Mouse (Mus musculus) thymus, adult 2 months (tissue): ENCODE measurements around the gene Abcg8. TPM values are rescaled to one million over a fixed set of nuclear protein-coding genes. Genes with fewer than 3 reads are reported as not detected.

ENCODE experiments used
- DNase-seq: peaks from one replicate; pipeline ENCODE4 v3.0.0; 2021
- H3K27ac ChIP-seq: fragments of 200-500 bp; 2 replicates; pipeline ENCODE4 v1.5.1; 2012; ENCODE audit warnings: low read length, control low read depth; ENCODE audit not compliant: control insufficient read depth, insufficient read depth
- H3K27me3 ChIP-seq: fragments of 200-500 bp; 2 replicates; pipeline ENCODE4 v1.6.1; 2012; ENCODE audit warnings: mild to moderate bottlenecking, low read length, moderate library complexity, mixed read lengths; ENCODE audit not compliant: control insufficient read depth, insufficient read depth
- H3K36me3 ChIP-seq: fragments of 200-500 bp; 2 replicates; pipeline ENCODE4 v1.6.1; 2012; ENCODE audit warnings: mild to moderate bottlenecking, low read length, moderate library complexity; ENCODE audit not compliant: control insufficient read depth, insufficient read depth
- H3K4me1 ChIP-seq: fragments of 200-500 bp; replicated peaks from 2 replicates; pipeline ENCODE4 v1.6.1; 2012; ENCODE audit warnings: low read length; ENCODE audit not compliant: control insufficient read depth, insufficient read depth
- H3K4me3 ChIP-seq: fragments of 200-500 bp; 2 replicates; pipeline ENCODE4 v1.5.1; 2012; ENCODE audit warnings: mild to moderate bottlenecking, low read length, control low read depth, moderate library complexity; ENCODE audit not compliant: control insufficient read depth, insufficient read depth
- CTCF ChIP-seq: fragments of 200-500 bp; IDR thresholded peaks from 2 replicates; pipeline ENCODE4 v1.5.1; 2012; ENCODE audit warnings: mild to moderate bottlenecking, control low read depth, low read length, moderate library complexity, borderline replicate concordance; ENCODE audit not compliant: control insufficient read depth, poor library complexity, insufficient read depth; ENCODE audit errors: extremely low read depth
- POLR2A ChIP-seq: fragments of 200-500 bp; IDR thresholded peaks from 2 replicates; pipeline ENCODE4 v1.6.1; 2012; ENCODE audit warnings: mild to moderate bottlenecking, low read length, control low read depth, moderate library complexity; ENCODE audit not compliant: control insufficient read depth, poor library complexity, insufficient read depth; ENCODE audit errors: extremely low read depth
- WGBS: fragments of 180-500 bp; shearing (Covaris S2); methylation state at CpG from one replicate; pipeline ENCODE4 v1.1.7; 2018; 5-methylcytosine and 5-hydroxymethylcytosine counted together
- polyA plus RNA-seq: library from polyadenylated mRNA; depleted of rRNA; stranded (reverse); fragments of >200 nt; gene quantifications from 2 replicates; pipeline ENCODE4 v1.2.3, GENCODE M21; 2012; rRNA removed

The Abcg8 gene
- 0.65 and 0.74 TPM in 2 replicates for polyA plus RNA-seq

DNA sequence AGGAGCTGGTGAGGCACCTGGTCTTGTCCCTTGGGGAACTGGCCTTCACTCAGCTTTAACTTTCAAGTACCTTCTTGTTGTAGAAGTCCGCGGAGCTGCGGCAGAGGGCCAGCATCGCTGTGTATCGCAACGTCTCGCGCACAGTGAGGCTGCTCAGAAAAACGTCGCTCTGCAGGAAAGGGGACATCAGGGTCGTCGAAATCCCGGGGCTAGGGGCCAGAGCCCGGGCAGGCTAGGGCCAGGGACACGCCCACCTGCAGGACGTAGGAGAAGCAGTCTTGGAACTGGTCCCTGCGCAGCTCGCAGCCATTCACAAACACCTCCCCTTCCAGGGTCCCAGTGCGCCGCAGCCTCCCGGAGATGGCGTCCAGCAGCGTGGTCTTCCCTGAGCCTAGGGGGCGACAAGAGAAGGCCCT, at the start of gene Abcg8:
TSS of gene Abcg8 (plus strand) at position 352 of the 416 bp plus-strand sequence.
- WGBS = 10% methylated on average over 24 of the region's 24 CpGs
- Histone ChIP-seq H3K36me3 (no peaks in the 10 kb centered on the region), H3K27ac (no peak within 1 kb of the TSS), H3K4me3 (no peak within 1 kb of the TSS), H3K4me1 (no peaks in the 10 kb centered on the region), H3K27me3 (peaks cover 6% of the 10 kb centered on the region)
- DNase-seq = no peak
- TF ChIP-seq CTCF (no peak), POLR2A (no peak)

DNA sequence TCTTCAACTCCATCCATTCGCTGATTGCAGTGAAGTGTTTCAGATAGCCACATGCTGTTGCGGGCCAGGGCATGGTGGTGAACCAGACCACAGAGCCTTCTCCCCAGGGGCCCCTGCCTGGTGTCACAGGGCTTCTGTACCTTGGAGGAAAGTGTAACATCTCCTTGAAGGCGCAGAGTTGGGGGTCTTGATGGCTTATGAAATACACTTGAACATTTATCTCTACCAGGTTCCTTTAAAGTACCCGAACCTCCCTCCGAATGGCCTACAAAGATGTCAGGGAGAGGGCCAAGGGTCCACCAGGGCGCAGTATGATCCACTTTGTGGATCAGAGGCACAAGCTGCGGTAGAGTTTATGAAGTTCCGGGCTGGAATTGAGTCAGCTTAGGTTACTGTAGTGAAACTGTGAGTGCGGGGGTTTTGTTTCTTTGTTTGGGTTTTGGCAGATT, 49.2 kb upstream of the Abcg8 start:
- no peak overlapping the region for H3K4me3 ChIP-seq
- TF ChIP-seq POLR2A = no peak
- TF ChIP-seq CTCF = no peak
- 73% methylated on average over 9 of the region's 9 CpGs for WGBS
- no peak for DNase-seq
- H3K27me3 ChIP-seq = no peaks in the 10 kb centered on the region
- H3K4me1 ChIP-seq = peaks cover 3% of the 10 kb centered on the region; the same call in 1 of the 2 replicates
- H3K36me3 ChIP-seq = no peaks in the 10 kb centered on the region
- no peak overlapping the region for H3K27ac ChIP-seq

DNA sequence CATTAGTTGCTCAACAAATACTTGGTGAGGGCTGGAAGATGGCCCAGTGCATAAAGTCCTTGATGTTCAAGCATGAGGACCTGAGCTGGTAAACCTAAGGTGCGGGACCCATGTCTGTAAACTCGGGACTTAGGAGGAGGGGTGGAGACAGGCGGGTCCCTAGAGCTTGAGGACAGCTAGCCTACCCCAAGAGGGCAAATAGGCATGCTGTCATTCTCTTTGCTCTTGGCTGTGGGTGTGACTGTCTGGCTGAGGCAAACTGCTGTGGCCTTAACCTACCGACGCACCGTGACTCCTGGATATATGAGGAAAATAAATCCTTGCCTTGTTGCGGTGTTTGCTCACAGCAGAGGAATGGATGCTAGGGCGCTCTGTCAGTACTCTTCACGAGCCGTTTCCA, 48.4 kb upstream of the Abcg8 start:
- H3K4me3 ChIP-seq = no peak overlapping the region
- no peaks in the 10 kb centered on the region for H3K27me3 ChIP-seq
- TF ChIP-seq POLR2A (no peak), CTCF (no peak)
- peaks cover 8% of the 10 kb centered on the region; the same call in 1 of the 2 replicates for H3K4me1 ChIP-seq
- 95% methylated on average over 10 of the region's 10 CpGs for WGBS
- H3K27ac ChIP-seq = no peak overlapping the region
- no peak for DNase-seq
- no peaks in the 10 kb centered on the region for H3K36me3 ChIP-seq

DNA sequence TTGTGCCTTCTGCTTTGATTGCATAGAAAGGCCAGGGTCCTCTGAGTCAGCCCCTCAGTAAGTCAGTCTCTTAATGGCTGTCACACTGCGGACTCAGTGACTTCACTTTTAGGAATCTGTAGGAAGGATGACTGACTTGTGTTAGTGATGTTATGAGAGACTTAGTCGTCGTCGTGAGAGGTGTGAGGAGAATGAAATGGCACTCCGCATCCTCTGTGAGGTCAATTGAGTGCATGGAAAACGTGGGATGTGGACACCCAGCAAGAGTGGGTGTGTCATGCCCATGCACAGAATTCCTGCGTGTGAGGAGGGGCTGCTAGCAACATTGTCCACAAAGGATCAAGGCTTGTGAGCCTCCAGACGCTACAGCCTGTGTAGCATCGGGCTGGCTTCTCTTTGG, 47.5 kb upstream of the Abcg8 start:
- DNase-seq = no peak
- Histone ChIP-seq H3K4me1 (peaks cover 14% of the 10 kb centered on the region), H3K4me3 (no peak overlapping the region), H3K36me3 (no peaks in the 10 kb centered on the region), H3K27ac (no peak overlapping the region), H3K27me3 (no peaks in the 10 kb centered on the region)
- WGBS = 95% methylated on average over 9 of the region's 9 CpGs
- TF ChIP-seq CTCF (no peak), POLR2A (no peak)

- 16% methylated on average over 6 of the region's 6 CpGs for WGBS
- TF ChIP-seq CTCF (no peak), POLR2A (no peak)
- H3K36me3 ChIP-seq = no peaks in the 10 kb centered on the region
- H3K27me3 ChIP-seq = no peaks in the 10 kb centered on the region
- no peak overlapping the region for H3K27ac ChIP-seq
- H3K4me1 ChIP-seq = peaks cover 17% of the 10 kb centered on the region
- DNase-seq = no peak
- H3K4me3 ChIP-seq = no peak overlapping the region
These were observed 44.3 kb upstream of the Abcg8 start for GRCm38 (mm10) chr17:84631836-84632235.

DNA sequence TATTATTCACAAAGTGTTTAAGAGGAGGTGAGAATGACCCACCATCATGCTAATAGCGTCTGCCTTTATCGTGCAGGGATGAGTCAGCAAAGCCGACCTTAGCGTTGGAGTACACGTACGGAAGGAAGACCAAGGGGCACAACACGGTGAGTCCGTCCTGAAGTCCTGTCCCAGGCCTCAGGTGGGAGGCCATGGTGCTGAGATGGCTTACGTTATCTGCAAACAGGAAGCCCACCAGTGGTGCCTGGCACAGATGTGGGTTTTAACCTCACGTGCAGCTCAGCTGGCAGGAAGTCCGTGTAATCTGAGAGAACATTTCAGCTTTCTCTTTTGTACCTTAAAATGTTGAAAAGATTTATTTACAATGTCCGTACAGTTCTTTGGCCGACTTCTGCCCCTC, 42.7 kb upstream of the Abcg8 start:
- Histone ChIP-seq H3K36me3 (no peaks in the 10 kb centered on the region), H3K4me3 (no peak overlapping the region), H3K4me1 (peaks cover 15% of the 10 kb centered on the region), H3K27ac (no peak overlapping the region), H3K27me3 (no peaks in the 10 kb centered on the region)
- TF ChIP-seq CTCF (no peak), POLR2A (no peak)
- 7% methylated on average over 13 of the region's 13 CpGs for WGBS
- peak; percentile 63 for DNase-seq

GRCm38 (mm10) chr17:84636328-84636727, 39.8 kb upstream of the Abcg8 start:
- Histone ChIP-seq H3K4me3 (no peak overlapping the region), H3K4me1 (peaks cover 15% of the 10 kb centered on the region), H3K36me3 (no peaks in the 10 kb centered on the region), H3K27ac (no peak overlapping the region), H3K27me3 (no peaks in the 10 kb centered on the region)
- WGBS = 91% methylated on average over 8 of the region's 8 CpGs
- TF ChIP-seq CTCF (no peak), POLR2A (no peak)
- DNase-seq = no peak
